Mouse (Mus musculus): ENCODE measurements around the gene Atp6v1g2.

DNA sequence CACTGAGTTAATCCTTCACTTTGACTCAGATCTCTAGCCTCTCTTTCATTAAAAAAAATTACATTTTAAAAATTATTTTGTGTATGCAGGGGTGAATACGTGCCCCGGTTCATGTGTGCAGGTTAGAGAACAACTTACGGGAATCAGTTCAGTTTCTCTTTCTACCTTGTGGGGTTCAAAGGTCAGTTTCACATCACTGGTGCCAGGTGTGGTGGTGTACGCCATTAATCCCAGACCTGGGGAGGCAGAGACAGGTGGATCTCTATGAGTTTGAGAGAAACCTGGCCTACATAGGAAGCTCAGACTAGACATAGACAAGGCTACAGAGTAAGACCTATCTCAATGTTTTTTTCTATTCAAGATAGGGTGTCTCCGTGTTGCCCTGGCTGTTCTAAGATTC is 20.4 kb upstream of the Atp6v1g2 start:
- TF ChIP-seq POLR2A (IDR thresholded peaks at IDR 0.05; ENCODE audit: low read depth, low read length) (no peak), CTCF (IDR thresholded peaks at IDR 0.05; ENCODE audit: extremely low read depth, insufficient read depth, insufficient read length, insufficient replicate concordance) (no peak)

All from spleen, adult 2 months (tissue).